Mouse (Mus musculus) cerebellum, postnatal 14 days (tissue): Measurements from ENCODE around the gene Stx4a.
"Not testable (repeated sequence)": the region's sequence is repeated elsewhere in the genome, so short reads cannot be mapped to it uniquely, and the experiment has no call there.

Source experiments
- DNase-seq, 2 experiments: peaks; one replicate each; pipeline ENCODE4 v3.0.0; 2021; ENCODE audit warnings: mixed read lengths in 2 of 2

Gene Stx4a

DNA sequence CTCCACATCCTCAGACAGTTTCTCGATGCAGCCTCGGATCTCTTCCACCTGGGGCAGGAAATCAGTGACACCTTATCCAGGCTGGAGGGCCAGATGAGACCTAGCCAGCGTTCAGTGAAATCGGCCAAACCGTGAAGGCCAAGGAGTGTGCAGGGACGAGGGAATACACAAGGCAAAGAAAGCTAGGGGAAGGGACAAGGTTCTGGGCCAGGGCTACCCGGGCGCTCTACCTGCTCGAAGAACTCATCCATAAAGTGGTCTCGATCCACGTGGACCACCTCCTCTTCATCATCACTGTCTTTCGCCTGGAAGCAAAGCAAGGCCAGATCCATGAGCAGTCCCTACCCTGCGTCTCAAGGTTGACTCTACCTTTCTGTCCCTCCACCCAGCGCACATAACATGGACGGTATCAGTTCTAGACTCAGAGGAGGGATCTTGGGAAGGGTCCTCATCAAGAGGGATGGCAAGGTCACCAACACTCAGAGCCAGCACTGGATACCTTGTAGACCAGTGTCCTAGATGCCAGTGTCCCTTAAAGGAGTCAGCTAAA lies 8.9 kb upstream of the Stx4a start:
- no peak for DNase-seq

DNA sequence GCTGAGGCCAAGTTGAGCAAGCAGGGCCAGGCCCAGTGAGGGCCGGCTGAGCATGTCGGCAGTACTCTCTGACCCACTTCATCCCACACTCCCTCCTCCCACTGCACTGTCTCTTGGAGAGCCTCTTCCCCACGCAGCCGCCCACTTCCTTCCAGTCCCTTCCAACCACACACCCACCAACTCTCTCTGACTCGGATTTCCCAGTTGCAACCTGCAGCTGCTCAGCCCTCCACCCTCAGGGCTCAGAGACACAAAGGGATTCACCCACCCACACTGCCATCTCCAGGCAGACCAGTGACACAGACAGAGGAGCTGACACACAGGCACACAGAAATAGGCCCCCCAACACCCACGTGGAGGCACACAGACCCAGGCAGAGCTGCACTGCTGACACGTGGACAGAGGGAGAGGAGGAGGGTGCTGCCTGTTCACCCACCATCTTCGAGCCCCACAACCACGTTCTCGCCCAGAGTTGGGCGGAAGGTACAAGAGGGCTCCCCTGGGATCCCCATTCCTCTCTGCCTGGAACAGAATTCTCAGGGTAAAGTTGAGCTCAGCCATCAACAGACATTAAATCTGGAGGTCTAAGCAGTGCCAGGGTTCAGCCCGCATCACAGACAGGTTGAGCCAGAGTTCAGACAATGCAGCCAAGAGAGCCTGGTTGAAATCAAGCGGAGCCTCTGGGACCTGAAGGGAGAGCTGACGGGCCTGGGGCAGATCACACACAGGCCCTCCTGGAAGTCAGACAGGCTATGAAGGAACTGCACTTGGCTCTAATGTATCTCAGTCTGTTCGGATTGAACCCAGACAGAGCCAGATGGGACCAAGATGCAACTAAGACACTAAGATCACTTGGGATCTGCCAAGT lies 7.9 kb upstream of the Stx4a start:
- peak; percentile 64 to 67 for DNase-seq

DNA sequence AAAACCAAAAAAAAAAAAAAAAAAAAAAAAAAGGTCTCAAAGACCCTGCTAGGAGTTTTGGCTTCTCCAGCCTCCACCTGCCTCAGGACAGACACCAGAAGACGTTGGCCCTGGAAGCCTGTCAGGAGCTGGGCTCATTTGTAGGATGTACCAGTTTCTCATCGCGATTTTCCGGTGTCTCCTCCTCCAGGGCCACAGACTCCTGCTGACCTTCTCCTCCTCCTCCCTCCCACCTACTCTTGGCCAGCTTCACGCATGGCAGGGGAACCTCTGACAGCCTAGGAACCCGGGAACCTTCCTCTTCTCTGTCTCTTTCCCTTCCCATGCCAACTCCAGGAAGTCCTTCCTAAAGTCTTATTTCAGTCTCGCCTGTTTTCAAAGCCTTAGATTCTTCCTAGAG lies 7.0 kb upstream of the Stx4a start:
- DNase-seq = no peak

DNA sequence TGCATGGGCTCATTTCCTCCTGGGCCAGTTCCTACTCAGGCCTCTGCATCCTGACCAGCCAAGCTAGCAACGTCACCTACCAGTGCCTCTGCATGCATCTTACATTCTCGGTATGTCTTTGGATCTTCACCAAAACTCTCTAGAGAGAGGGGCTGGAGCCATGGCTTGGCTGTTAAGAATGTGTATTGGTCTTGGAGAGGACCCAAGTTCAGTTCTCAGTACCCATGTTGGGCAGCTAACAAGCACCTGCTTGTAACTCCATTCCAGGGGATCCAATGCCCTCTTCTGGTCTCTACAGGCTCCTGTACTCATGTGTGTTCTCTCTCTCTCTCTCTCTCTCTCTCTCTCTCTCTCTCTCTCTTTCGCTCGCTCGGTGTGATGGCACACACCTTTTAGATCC lies 6.3 kb upstream of the Stx4a start:
- peak in 1 of 2 experiments; percentile 22 for DNase-seq

DNA sequence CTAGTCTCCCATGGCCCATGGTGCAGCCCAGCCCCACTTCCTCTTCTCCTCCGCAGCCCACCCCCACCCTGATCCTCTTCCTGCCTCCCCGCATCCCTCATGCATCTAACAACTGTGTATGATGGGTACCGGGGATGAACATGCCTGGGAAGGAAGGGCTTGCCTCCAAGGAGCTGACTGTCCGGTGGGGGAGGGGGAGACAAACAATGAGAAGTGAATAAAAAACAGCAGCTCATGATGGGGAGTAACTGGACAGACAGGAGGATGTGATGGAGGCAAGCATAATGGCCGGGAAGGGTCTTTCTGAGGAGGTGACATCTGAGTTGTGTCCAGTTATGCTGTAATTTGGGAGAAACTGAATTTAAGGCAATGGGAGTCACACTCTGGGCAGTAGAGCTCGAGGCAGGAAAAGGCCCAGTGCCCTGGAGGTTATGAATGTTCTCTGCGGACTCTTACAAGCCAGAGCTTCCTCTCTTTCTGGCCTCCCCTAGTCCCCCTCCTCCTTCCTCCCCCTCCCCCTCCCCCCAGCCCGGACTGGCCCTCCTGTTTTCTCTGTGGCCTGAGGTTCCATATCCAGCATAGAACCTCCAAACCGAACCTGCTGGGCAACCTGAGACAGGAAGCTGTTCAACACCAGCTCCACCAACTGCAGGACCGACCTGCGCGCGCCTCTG lies 3.1 kb upstream of the Stx4a start:
- DNase-seq = peak in 1 of 2 experiments; percentile 10

DNA sequence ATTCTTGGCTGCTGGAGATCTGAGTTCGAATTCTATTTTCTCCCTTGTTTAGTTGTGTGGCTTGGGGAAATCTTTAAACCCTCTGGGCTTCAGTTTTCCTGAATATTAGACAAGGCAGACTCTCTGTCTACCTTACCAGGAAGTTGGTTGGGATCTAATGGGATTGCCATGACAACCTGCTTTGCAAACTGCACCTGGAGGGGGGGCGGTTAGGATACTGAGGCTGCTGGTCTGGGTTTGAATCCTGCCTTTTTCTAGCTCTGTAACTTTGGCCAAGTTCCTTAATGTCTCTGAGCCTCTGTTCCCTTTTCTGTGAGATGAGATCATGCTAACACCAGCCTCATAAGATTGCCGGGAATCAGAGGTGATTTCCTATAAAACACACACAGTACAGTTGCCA lies 1.6 kb upstream of the Stx4a start:
- DNase-seq = no peak

DNA sequence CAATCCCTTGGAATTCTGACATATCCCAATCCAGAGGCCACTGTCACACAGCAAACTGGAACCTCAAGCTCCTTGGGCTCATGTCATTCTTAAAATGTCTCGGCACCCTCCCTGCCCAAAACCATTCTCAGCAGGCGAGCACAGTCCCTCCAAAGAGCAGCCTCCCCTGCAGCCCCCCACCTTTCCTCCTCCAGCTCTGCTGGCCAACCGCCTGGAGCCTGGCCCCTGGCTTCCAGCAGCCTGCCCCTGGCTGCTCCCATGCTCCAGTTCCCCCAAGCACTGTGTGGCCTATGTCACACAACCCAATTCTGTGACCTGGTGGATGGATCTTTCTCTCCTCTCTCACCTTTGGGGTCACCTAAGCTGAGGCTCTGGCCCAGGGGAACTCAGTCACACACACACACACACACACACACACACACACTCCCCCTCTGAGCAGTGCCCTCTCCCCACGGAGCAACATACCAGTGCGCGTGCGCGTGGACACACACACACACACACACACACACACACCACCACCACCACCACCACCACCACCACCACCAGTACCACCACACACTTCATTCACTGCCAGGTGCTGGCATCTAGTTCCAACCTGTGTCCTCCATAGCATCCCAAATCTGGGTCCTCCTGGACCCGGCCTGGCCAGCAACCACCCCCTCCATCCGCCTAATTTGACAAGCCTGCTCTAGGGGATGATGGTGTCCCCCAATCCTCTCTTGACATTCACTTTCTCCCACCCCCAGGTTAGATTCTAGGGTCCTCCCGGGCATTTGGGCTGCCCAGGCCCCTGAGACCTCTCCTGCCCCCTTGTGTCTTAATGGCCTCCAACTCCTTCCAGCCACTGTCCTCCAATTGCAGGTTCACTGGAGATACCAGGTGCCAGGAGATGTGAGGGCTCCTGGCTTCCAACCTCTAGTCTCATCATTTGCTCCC lies 590 bp upstream of the Stx4a start:
- peak; percentile 67 to 73 for DNase-seq

DNA sequence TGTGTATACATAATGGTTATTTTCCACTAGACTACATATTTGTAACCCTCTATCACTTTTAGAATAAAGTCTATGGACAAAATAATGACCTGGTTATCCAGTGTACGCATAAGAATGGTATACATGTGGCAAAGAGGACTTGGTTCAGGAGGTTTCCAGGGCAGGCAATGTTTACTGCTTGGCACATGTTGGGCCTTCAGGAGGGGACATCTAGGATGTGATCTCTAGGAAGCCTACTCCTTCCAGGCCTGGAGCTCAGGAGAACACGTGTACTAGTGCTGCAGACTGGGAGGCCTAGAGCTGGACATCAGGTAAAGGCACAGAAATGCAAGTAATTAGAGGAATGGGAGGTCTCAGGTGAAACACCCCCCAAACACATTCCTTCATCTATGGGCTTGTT lies 11.5 kb downstream of the Stx4a start:
- DNase-seq = no peak

DNA sequence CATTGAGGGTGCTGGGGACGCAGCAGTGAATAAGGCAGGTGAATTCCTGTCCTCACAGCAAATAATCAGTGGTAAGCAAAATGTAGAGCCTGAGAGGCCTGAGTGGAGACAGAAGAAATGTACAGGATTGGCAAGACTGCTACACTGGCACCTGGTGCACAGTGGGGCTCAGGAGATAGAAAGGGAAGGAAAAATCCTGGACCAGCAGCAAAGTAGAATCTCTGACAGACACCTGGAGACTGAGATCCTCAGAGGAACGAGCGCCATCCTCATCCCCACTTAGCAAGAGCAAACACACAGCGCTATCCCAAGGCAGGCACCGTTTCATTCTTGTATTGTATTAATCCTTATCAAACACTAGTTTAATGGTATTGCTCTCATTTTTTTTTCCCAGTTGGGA lies 13.4 kb downstream of the Stx4a start:
- peak; percentile 42 to 62 for DNase-seq

DNA sequence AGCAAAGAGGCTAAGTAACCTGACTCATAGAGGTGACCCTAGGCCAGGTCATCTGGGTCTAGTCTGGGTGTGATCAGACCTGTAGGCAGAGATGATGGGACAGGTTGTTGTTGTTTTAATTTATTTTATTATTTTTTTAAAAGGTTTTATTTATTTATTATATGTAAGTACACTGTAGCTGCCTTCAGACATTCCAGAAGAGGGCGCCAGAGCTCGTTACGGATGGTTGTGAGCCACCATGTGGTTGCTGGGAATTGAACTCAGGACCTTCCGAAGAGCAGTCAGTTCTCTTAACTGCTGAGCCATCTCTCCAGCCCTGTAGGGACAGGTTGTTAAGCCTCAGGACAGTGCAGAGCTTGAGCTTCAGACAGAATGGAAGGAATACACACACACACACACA lies 13.8 kb downstream of the Stx4a start:
- DNase-seq = peak in 1 of 2 experiments; percentile 44

DNA sequence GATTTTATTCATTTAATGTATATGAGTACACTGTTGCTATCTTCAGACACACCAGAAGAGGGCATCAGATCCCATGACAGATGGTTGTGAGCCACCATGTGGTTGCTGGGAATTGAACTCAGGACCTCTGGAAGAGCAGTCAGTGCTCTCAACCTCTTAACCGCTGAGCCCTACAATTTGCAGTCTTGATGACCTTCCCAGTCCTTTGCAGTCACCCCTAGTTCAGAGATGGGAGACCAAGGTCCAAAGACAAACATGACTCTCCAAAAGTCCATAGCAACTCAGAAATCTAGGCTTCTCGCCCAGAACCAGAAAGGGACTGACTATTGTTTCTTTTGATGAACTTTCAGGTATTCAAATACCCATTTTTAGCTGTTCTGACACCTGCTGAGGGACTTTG lies 15.9 kb downstream of the Stx4a start:
- DNase-seq = not testable (repeated sequence)

DNA sequence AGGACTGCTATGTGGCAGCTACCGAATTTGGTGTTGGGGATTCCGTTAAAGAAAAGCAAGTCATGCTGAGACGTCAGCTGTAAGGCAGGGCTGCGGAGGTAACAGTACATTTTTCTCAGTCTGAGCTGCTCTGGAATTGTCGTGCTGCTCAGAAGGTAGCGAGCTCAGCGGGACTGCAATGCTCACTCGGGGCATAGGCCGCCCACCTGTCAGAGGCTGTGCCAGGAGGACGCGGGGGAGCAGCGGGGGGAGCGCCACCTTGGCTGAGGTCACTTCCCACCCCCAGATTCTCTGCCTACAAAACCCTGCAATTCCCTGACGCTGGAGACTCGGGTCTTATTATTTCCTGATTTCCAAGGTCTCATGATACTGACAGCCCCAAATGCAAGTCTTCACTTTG lies 16.8 kb downstream of the Stx4a start:
- DNase-seq = peak; percentile 82 to 84

DNA sequence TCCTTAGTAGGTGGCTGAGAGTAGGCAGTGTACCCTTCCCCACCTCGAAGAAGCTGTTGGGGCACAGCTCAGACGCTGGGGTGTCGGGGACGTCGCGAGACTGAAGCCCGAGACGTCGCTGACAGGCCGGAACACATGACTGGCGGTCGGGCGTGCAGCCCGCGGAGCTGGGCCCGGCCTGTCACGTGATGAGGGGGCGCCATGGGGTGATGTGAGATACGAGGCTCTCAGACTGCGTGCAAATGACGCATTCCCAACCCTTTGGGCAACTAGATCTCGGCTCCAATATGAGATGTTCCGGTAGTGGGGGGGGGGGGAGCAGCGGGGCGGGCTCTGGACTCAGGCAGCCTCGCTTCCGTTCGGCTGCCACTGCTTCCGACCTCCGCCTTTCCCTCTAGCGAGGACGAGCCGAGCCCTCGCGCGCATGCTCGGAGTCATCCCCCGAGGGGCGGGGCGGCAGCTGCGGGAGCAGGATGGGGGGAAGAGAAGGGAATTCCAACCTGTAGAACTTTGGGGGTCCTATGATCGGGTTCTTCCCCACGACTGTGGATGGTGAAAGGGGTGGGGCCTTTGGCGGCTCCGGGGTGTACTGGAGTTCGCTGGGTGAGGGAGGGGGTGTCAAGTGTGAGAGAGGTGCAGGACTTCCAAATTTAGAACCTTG lies 17.4 kb downstream of the Stx4a start:
- DNase-seq = peak; percentile 97 to 98

DNA sequence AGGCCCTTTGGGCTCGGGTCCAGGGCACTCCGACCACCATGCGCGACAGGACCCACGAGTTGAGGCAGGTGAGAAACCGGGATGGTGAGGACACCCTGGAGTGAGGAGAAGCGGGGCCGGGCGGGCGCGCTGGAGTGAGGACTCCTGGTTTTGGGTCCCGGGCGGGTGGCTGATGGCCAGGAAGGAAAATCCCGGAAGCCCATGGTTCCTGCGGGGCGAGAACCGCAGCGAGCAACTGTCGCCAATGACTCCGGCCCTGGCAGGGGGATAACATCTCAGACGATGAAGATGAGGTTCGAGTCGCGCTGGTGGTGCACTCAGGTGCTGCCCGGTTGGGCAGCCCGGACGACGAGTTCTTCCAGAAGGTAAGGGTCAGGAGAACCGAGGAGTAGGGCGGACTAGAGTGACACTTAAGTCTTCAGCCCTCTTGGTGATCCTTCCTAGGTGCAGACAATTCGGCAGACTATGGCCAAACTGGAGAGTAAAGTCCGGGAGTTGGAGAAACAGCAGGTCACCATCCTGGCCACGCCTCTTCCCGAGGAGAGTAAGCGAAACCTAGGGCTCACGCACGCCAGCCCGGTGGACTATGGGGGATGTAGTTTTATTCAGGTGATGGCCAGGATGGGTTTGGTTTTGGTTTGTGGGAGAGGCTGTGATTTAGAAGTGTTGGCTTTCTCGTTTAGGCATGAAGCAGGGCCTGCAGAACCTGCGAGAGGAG lies 18.1 kb downstream of the Stx4a start:
- peak; percentile 86 to 87 for DNase-seq

DNA sequence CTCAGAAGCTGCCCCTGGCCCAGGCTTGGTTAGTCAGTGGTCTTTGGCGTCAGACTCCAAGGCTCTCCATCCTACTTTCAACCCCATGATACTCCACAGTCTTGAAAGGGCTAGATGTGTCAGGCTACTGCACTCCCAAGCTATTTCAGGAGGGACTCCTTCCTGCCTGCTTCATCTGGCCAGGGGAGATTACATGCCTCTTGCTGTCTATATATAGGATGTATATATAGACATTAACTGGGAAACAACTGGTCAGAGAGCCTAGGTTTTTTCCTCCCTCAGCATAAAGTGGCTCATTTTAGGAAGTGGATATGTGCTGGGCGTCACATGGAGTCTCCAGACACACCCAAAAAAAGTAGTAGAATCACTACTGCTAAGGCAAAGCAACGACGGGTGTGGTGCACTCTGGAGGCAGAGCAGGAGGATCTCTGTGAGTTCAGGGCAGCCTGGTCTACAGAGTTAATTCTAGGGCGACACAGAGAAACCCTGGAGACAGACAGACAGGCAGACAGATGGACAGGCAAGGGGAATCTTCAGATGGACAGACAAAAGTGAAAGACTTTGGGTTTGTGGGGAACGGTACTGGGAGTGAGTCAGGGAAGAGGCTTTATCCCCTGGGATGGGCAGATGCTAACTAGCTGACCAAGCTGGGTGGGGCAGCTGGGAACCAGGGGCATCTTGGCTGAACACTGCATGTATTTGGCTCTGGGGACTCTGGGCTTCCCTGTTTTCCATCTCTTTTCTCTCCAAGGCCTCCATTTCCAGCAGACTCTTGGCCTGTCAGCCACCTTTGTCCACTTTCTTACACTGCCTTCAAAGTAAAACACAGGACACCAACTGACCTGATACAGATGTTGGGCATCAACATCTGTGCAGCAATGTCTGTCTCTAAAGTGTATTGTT lies 26.1 kb downstream of the Stx4a start:
- DNase-seq = no peak

DNA sequence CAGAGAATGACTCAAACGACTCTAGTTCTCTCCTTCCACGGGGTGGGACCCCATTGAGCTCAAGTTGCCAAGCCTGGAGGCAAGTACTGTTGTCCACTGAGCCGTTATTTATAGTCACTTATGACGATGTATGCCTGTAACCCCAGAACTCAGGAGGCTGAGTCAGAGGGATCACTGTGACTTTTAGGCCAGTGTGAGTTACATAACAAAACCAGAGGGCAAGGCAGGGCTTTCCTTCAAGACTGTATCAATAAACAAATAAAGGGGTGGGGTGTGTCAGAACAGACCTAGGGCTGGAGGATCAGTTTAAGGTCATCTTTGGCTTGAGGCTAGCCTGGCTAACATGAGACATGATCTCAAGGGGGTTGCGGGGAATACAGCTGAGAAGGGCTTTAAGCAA lies 26.8 kb downstream of the Stx4a start:
- DNase-seq = no peak

DNA sequence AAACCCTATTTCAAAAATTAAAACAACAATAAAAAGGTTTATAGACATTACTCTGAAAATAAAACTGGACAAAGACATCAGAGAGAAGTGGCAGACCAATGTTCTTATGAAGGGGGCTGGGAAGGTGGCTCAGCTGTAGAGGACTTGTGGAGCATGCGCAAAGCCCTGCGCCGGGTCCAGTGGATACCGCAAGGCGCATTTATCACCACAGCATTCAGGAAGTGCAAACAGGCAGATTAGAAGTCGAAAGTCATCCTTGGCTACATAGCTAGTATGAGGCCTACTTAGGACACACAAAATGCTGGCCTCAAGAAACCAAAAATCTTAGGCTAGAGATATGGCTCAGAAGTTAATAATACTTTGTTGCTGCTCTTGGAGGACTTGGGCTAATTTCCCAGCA lies 34.2 kb downstream of the Stx4a start:
- DNase-seq = no peak

DNA sequence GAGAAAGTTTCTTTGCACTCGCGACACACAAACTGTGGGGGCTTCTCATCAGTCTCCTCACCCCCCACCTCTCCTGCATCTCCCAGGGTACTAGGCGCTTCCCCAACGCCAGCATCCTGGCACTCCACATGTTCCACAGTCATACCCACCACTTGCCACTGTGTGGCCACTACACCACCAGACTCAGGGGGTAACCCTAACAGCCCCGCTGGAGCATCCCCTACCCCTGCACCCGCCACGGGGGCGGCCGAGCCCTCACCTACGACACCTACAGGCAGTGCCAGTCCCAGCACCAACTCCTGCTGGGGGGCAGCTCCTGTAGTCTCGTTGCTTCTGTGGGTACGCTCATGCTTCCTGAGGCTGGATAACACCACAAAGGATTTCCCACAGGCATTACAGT lies 42.3 kb downstream of the Stx4a start:
- no peak for DNase-seq

DNA sequence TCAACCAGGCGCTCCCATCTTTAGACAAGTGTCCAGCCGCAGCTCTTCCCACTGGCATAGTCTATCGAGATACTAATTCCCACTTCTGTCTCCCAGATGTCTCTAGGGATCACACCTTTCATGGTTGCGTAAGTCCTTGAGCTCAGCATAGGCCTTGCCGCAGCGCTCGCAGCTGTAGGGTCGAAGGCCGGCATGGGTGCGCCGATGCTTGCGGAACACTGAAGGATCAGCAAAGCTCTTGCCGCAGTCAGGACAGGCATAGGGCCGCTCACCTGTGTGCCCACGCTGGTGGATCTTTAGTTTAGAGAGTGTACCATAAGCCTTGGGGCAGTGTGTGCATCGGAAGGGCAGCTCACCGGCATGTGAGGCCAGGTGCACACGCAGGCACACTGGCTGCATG lies 43.5 kb downstream of the Stx4a start:
- DNase-seq = no peak

DNA sequence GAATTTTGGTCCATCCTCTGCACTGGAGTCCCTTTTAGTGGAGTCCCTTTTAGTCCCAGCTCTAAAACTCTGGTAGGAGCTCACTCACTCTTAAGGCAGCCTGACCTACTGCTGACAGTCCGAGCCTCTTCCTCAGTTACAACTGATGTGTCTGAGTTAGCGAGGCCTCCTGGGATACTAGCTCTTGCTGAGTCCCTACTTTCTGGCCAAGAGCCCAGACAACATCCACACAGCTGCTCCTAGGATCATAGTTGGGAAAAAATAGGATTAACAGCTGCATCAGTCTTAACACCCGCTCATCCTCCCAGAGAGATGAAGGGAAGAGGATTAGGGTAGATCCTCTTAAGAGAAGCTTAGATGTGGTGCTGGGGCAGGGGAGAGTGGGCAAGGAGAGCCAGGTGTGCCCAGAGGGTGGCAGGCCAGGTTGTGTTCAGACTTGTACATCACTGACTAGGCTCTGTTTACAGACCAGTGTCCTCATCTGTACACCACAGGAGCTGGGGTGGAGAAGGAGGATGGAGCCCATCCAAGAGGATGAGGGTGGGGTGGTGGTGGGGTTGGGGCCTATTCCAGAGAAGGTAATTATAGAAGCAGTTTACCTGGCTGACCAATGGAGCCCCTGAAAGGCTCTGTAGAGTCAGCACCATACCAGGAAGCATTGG lies 45.2 kb downstream of the Stx4a start:
- DNase-seq = no peak
